Mouse (Mus musculus) heart, adult 2 months (tissue): Measurements from ENCODE around the gene Oaf. TPM values are rescaled to one million over a fixed set of nuclear protein-coding genes. Genes with fewer than 3 reads are reported as not detected.
A peak's percentile ranks its signal among the peaks of the same experiment; 100 is the strongest.

Source experiments
- DNase-seq, 2 experiments: peaks; one replicate each; pipeline ENCODE4 v3.0.0; 2021
- H3K27ac ChIP-seq: fragments of 200-600 bp; 2 replicates; pipeline ENCODE4 v1.8.1; 2022
- H3K27me3 ChIP-seq: fragments of 200-500 bp; 2 replicates; pipeline ENCODE4 v1.6.1; 2012; ENCODE audit warnings: mild to moderate bottlenecking, low read length, inconsistent platforms, mixed read lengths; ENCODE audit not compliant: control insufficient read depth, insufficient read depth
- H3K36me3 ChIP-seq: fragments of 200-500 bp; 2 replicates; pipeline ENCODE4 v1.6.1; 2012; ENCODE audit warnings: low read length, inconsistent platforms; ENCODE audit not compliant: control insufficient read depth, insufficient read depth
- H3K4me1 ChIP-seq: fragments of 200-500 bp; 2 replicates; pipeline ENCODE4 v1.6.1; 2011; ENCODE audit warnings: low read length; ENCODE audit not compliant: control insufficient read depth, insufficient read depth
- H3K4me3 ChIP-seq: fragments of 200-600 bp; 2 replicates; pipeline ENCODE4 v1.8.1; 2022
- H3K79me2 ChIP-seq: fragments of 200-500 bp; replicated peaks from 2 replicates; pipeline ENCODE4 v1.6.1; 2012; ENCODE audit warnings: mild to moderate bottlenecking, inconsistent platforms, low read length, moderate library complexity, mixed read lengths; ENCODE audit not compliant: control insufficient read depth, insufficient read depth
- H3K9ac ChIP-seq: fragments of 200-500 bp; 2 replicates; pipeline ENCODE4 v1.6.1; 2012; ENCODE audit warnings: low read depth, mild to moderate bottlenecking, control low read depth, inconsistent platforms, low read length, mixed read lengths
- CTCF ChIP-seq: fragments of 200-600 bp; IDR thresholded peaks from 2 replicates; pipeline ENCODE4 v1.8.1; 2022; ENCODE audit warnings: antibody characterized with exemption, mild to moderate bottlenecking, moderate library complexity
- EP300 ChIP-seq: fragments of 200-500 bp; IDR thresholded peaks from 2 replicates; pipeline ENCODE4 v1.6.1; 2011; ENCODE audit warnings: low read depth, low read length, control low read depth; ENCODE audit not compliant: insufficient read depth
- POLR2A ChIP-seq: fragments of 200-500 bp; IDR thresholded peaks from 2 replicates; pipeline ENCODE4 v1.6.1; 2011; ENCODE audit warnings: mild to moderate bottlenecking, low read depth, low read length, control low read depth; ENCODE audit not compliant: insufficient read depth
- WGBS: fragments of 180-500 bp; shearing (Covaris S2); methylation state at CpG from one replicate; pipeline ENCODE4 v1.1.7; 2018; 5-methylcytosine and 5-hydroxymethylcytosine counted together
- intact Hi-C: fragments of 180-260 bp; cut with DNase I; formaldehyde crosslinking; loops from one replicate; pipeline ENCODE4 v1.15.1; 2025
- polyA plus RNA-seq: library from polyadenylated mRNA; depleted of rRNA; stranded (reverse); fragments of >200 nt; gene quantifications from 2 replicates; pipeline ENCODE4 v1.2.3, GENCODE M21; 2012
- total RNA-seq, 2 experiments: library from RNA; stranded (reverse); gene quantifications; 2 replicates each; pipeline ENCODE4 v1.2.3; 2021

Oaf gene
- total and polyA plus RNA-seq, 3 experiments, result 6.8 to 15.1 (median 11.8) TPM

- 55% methylated on average over 9 of the region's 9 CpGs for WGBS
- no peaks in the 10 kb centered on the region for H3K27me3 ChIP-seq
- no peaks in the 10 kb centered on the region for H3K36me3 ChIP-seq
- TF ChIP-seq POLR2A, result no peak
- TF ChIP-seq EP300, result no peak
- no peak for TF ChIP-seq CTCF
- no peak overlapping the region for H3K4me3 ChIP-seq
- intact Hi-C loops, result no loop called here
- DNase-seq, result no peak
- no peak overlapping the region for H3K27ac ChIP-seq
- no peaks in the 10 kb centered on the region for H3K79me2 ChIP-seq
- peaks cover 11% of the 10 kb centered on the region for H3K4me1 ChIP-seq
- no peak overlapping the region for H3K9ac ChIP-seq
Measured at GRCm38 (mm10) chr9:43226573-43227160, 13.0 kb downstream of the Oaf start.

DNA sequence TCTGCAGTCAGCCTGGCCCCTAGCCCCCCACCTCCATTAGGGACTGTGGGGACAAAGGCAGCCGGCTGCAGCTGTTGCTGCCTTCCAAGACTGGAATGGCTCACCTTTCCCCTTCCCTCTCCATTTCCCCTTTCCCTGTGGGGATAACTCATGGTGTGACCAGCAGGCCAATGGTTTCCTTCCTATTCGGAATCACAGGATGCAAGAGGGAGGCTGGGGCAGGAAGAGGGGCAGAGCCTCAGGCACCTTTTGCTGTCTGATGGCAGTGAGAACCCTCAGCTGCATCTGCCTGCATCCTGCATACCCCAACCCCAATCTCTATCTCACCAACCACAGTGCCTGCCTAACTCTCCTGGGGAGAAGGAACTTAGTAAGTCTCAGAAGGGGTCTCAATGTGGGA, 14.2 kb downstream of the Oaf start:
- Histone ChIP-seq H3K36me3 (no peaks in the 10 kb centered on the region), H3K9ac (no peak overlapping the region), H3K4me3 (no peak overlapping the region), H3K79me2 (no peaks in the 10 kb centered on the region), H3K27ac (no peak overlapping the region; the same call in 1 of the 2 replicates), H3K4me1 (peaks cover 7% of the 10 kb centered on the region), H3K27me3 (no peaks in the 10 kb centered on the region)
- WGBS, result 24% methylated on average over 2 of the region's 2 CpGs
- TF ChIP-seq EP300 (no peak), CTCF (no peak), POLR2A (no peak)
- no peak for DNase-seq
- intact Hi-C loops, result no loop called here

DNA sequence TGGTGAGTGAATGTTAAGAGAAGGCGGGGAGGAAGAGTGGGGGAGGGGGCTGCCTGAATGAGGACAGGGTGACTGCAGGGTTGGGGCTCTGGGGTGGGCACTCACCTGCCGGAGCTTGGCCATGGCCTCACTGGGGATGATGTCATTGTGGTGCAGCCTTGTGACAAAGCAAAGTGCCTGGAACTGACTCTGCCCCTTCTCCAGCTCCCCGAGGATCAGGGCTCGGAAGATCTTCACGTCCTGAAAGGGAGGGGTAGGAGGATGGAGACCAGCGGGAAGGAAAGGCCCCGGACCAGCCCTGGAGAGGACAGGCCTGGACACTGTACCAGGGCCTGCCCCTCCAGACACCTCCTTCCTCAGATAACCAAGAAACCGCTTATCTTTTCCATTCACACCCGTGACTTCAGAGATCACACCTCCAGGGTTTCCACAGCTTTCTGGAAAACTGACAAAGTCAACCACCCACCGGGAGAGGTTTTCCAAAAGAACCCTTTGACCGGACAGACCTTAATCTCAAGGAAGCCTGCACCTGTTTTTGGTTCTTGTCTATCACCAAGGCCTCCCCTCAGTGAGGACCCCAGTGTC, 14.8 kb downstream of the Oaf start:
- WGBS, result 48% methylated on average over 11 of the region's 11 CpGs
- Histone ChIP-seq H3K4me1 (peaks cover 7% of the 10 kb centered on the region), H3K27me3 (no peaks in the 10 kb centered on the region), H3K36me3 (no peaks in the 10 kb centered on the region), H3K4me3 (no peak overlapping the region), H3K9ac (no peak overlapping the region), H3K27ac (no peak overlapping the region; the same call in 1 of the 2 replicates), H3K79me2 (no peaks in the 10 kb centered on the region)
- intact Hi-C loops, result loop anchor here (5.0 kb wide), 1 partner anchor 42 kb away; no protein-coding TSS in a partner anchor
- TF ChIP-seq EP300 (no peak), CTCF (no peak), POLR2A (no peak)
- DNase-seq, result no peak

DNA sequence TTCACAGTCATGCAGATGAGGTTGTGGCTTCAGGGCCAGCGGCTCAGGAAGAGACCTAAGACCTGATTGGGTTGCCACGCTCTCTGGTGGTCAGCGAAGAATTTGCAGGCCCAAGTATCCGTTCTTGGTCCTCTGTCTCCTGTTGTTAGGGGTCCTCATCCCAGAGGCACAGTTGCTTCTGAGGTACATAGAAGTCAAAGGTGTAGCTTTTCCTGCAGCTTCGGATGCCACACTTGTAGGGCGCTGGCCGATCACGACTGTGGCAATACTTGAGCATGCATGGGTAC, 17.3 kb downstream of the Oaf start:
- Histone ChIP-seq H3K27ac (no peak overlapping the region), H3K79me2 (no peaks in the 10 kb centered on the region), H3K9ac (no peak overlapping the region), H3K27me3 (no peaks in the 10 kb centered on the region), H3K4me3 (no peak overlapping the region), H3K4me1 (peaks cover 6% of the 10 kb centered on the region), H3K36me3 (no peaks in the 10 kb centered on the region)
- no peak for DNase-seq
- 68% methylated on average over 8 of the region's 8 CpGs for WGBS
- intact Hi-C loops, result loop anchor here (5.0 kb wide), 1 partner anchor 45 kb away; no protein-coding TSS in a partner anchor
- TF ChIP-seq POLR2A, result no peak

- H3K27ac ChIP-seq, result no peak overlapping the region
- no peaks in the 10 kb centered on the region for H3K27me3 ChIP-seq
- no peaks in the 10 kb centered on the region for H3K79me2 ChIP-seq
- no peaks in the 10 kb centered on the region for H3K36me3 ChIP-seq
- intact Hi-C loops, result loop anchor here (1.0 to 5.0 kb wide), 2 partner anchors 45 to 62 kb away; no protein-coding TSS in a partner anchor
- H3K9ac ChIP-seq, result no peak overlapping the region
- H3K4me1 ChIP-seq, result peaks cover 6% of the 10 kb centered on the region
- TF ChIP-seq POLR2A, result no peak
- TF ChIP-seq CTCF, result peak; percentile 94
- peak; percentile 77; the same call in 1 of the 2 replicates for TF ChIP-seq EP300
- WGBS, result 49% methylated on average over 18 of the region's 18 CpGs
- peak; percentile 72 to 88 for DNase-seq
- H3K4me3 ChIP-seq, result no peak overlapping the region
Measured at GRCm38 (mm10) chr9:43221643-43222428, 17.9 kb downstream of the Oaf start.
